In the genomic region with DNA sequence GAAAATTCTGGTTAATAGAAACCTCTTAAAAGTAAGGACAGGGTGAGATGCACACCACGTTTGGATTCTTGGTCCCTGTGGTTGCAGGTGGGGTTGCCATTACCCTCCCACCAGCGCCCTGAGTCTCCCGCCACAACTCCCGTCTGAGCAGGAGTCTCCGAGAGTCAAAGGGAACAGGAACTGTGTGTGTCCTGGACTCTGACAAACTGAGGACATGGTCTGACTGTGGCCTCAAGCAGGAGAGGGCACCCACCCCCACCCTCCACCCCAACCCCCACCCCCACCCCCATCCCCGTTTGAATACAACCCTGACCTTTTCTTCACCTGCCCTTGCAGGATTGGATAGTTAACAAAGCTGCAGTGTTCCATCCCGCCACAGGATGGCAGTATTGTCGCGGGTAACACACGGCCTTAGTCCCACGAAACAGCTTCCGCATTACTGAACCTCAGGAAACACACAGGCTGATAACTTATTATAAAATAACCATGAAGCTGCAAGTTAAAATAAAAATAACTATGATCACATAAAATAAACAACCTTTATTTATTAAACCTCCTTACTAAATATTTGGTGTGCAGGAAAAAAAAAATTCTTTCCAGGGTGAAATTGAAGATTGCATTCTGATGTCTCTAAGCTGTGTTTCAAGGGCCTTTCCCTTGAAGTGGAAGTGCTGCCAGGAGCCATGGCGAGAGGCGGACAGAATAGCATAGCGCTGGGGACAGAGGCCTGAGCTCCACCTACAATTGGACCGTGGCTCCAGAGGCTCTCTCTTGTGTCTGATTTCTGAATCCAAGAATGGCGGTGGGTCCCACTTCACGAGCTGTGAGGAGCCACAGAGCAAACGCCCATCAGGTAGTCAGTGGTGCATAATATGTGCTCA, we compare ENCODE assay signal across 7 mouse cellular contexts.
DNase-seq lines count a peak whose midpoint lies in the region; ATAC-seq lines count a peak whose summit lies in the region.

No protein-coding gene starts in this region.

- peak; percentile 89 for DNase-seq in ZHBTc4 (ENCODE audit: low read depth, low spot score)
- DNase-seq in cerebellum, postnatal 36 days: peak; percentile 65 to 72
- DNase-seq in gastrocnemius, postnatal 10 days: peak; percentile 72
- DNase-seq in left cerebral cortex, postnatal 14 days (ENCODE audit: low spot score in 2 of 2): peak; percentile 67 to 76
- DNase-seq in mesoderm, embryonic 11.5 days (ENCODE audit: low read depth, low spot score): peak; percentile 81
- peak; percentile 30 to 39 for DNase-seq in right cerebral cortex, postnatal 36 days (ENCODE audit: low spot score in 2 of 2)

- intact Hi-C loops in left cerebral cortex, postnatal 14 days (cut with DNase I): loop anchor here (1.0 to 2.0 kb wide), 2 partner anchors 229 to 644 kb away; no protein-coding TSS in a partner anchor

- peak; percentile 87 for ATAC-seq in inflammation-experienced regulatory T-cells, adult 6 months

Comparison
In these comparisons a context has a peak if more than half of its experiments do, and no peak if none do; other contexts are left out.
1. Peak in every context shown above with its lines: DNase-seq and ATAC-seq.
2. DNase-seq: peak in every context shown above with its lines; median percentile 89 in ZHBTc4; 81 in mesoderm, embryonic 11.5 days; 72 in gastrocnemius, postnatal 10 days; 72 in left cerebral cortex, postnatal 14 days; 68 in cerebellum, postnatal 36 days; 34 in right cerebral cortex, postnatal 36 days.